Comparison of ENCODE assay signal across 15 mouse cellular contexts in genomic region chrX:99656988-99657387, GRCm38 (mm10).
"Had no signal": no experiment of that assay in that cellular context is flagged by ENCODE, and none has a peak within 500 bp of the region (broad histone marks: within the 10 kb centered on the region; RNA-seq: fewer than 3 reads in every experiment).

No protein-coding gene starts in this region.

- H3K27ac ChIP-seq: left cerebral cortex, adult 2 months; liver, embryonic 15.5 days; neural tube, embryonic 15.5 days had no signal

- H3K9ac ChIP-seq: liver, embryonic 15.5 days; neural tube, embryonic 15.5 days had no signal

- H3K9me3 ChIP-seq: limb, embryonic 10.5 days; liver, embryonic 15.5 days; neural tube, embryonic 15.5 days had no signal

- H3K4me2 ChIP-seq: liver, embryonic 11.5 days; liver, embryonic 15.5 days; neural tube, embryonic 15.5 days had no signal

- H3K36me3 ChIP-seq: limb, embryonic 10.5 days; liver, embryonic 15.5 days; neural tube, embryonic 15.5 days had no signal

- H3K4me3 ChIP-seq: left cerebral cortex, adult 2 months; limb, embryonic 10.5 days; liver, embryonic 15.5 days; myocyte; neural tube, embryonic 15.5 days had no signal

- H3K4me1 ChIP-seq: liver, embryonic 15.5 days; neural tube, embryonic 15.5 days had no signal

- ATAC-seq: lung, postnatal 0 days had no signal

- DNase-seq: kidney, adult 8-10 months; kidney, postnatal 25 days; lung, adult 2 months; lung, postnatal 36 days; right cerebral cortex, postnatal 4 days; spleen, adult 18-20 months; thymus, adult 18-20 months; thymus, postnatal 14 days had no signal
